Mouse (Mus musculus): ENCODE measurements around the gene Trappc5.

Trappc5 gene

DNA sequence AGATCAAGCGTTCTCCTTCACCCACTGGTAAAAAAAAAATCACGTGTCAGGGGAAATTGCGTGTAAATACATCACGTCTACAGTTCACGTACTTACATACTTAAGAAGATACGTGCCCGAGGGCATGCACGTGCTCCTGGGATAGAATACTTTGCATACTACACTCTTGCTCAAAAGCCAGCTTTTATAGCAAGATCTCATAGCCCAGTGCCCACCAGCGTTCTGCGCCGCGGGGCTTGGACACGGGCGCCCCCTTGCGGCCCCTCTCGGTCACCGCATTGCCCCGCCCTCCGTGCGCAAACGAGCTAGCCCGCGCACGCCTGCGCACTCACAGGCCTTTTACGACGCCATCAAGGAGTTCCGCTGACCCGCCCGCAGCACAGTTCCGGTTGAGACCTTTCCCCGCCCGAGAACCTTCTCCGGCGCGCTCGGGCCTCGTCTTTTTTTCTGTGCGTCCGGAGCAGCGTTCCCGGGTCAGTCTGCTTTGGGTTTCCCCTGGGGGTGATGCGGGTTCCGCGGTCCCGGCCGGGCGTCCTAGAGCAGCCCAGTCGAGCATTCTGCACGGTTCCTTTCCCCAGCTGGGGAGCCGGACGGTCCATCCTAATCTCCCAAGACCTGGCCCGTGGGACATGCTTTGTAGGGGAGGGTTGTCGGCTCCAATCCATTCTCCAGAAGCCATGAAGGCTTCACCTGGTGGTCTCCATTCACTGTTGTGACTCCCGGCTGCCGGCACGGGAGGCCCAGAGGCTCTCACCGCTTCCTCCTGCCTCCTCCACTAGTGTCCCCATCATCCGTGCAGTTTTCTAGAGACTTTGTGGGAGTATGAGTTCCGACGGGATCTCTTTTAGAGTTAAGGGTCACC lies at the start of gene Trappc5:
TSS of gene Trappc5 (plus strand) at position 169 of the 862 bp plus-strand sequence.
- in situ Hi-C loops (cut with MboI, MseI), result loop anchor here (10.0 kb wide), 1 partner anchor 292 kb away; no protein-coding TSS in a partner anchor

DNA sequence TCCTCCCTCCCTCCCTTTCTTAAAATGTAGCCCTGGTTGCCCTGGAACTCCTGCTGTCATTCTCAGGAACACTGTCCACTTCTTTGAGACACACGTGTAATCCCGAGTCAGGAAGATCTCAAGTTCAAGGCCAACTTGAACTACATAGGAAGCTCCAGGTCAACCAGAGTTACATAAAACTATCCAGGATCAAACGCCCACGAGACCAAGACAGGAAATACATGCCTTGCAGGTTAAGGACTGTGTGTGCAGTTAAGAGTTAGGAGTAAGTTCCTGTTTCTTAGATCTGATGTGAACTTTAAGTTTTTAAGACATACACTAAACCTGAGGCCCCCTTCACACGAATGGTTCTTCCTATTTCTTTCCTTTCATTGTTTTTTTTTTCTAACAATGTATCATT lies 49.1 kb upstream of the Trappc5 start:
- in situ Hi-C loops (cut with MboI, MseI), result loop anchor here (10.0 kb wide), 1 partner anchor 598 kb away; the partner anchor contains the start of gene Lrrc8e

DNA sequence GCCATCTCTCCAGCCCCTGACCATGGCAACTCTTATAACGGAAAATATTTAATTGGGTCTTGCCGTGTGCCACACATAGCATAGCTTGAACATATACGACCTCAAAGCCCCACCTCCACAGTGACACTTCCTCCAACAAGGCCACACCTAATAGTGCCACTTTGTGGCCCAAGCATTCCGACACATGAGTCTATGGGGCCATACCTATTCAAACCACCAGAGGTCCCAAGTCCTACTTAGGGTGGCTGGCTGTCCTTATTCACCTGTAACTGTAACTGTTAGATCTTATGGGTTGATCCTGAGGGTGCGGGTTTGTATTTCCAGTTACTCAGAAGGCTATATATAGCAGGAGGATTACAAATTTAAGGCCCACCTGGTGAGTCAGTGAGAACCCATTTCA lies 48.1 kb upstream of the Trappc5 start:
- in situ Hi-C loops (cut with MboI, MseI), result loop anchor here (10.0 kb wide), 1 partner anchor 597 kb away; the partner anchor contains the start of gene Lrrc8e

DNA sequence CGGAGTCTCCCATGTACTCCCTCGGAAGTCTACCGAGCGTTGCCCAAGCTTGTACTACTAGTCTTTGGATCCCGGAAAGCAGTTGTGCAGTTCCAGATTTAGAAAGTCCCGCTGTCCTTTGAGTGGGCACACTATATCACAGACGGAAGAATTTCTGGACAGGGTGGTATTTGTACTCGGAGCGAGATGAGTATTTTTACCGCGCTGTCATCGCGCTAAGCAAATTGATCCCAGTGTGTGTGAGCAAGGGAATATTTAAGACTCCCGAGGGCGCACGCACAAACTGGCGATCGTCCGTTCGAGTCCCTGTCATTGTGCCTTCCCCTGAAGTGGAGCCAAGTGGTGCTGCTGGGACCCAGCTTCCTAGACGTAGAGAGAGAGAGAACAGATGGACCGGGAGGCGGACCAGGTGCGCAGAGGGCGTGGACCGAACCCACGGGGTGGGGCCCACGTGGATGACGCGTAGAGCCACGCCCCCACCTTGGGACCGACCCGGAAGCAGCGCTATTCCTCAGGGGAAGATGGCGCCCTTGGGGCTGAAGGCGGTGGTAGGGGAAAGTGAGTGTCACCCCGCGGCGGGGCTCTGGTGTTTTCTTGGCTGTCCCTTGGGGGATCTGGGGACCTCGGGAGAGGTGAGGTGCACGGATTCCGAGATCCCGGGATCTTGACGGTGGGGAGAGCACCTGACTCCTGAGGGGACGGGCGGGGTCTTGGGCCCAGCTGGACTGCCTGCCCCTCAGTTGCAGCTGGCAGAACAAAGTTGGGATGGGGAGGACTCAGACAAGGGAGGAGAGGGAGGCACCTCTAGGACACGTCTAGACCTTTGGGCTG lies 45.2 kb upstream of the Trappc5 start, which contains the start of gene Stxbp2:
TSS of gene Stxbp2 (plus strand) at position 309 of the 831 bp plus-strand sequence.
- in situ Hi-C loops (cut with MboI, MseI), result loop anchor here (5.0 kb wide), 1 partner anchor 41 kb away; the partner anchor contains the start of gene Fcor

DNA sequence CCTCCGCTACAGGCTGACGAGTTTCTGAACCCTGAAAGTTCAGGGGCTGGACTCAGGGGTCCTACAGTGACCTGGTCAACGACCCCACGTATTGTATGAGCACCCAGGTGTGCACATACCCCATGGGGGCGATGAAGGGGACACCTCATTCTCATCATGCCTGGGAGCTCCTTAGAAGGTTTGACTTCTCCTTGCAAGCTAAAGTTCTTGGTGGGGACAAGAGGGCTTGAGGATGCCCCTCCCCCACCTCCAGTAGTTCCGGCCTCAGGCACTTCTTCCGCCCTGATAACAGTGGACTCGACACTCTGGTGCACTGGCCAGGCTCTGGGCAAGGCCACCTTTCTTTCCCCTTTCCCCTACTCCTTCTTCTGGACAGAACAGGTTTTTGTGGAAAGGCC lies 44.6 kb upstream of the Trappc5 start:
- in situ Hi-C loops (cut with MboI, MseI), result loop anchor here (5.0 kb wide), 1 partner anchor 41 kb away; the partner anchor contains the start of gene Fcor

DNA sequence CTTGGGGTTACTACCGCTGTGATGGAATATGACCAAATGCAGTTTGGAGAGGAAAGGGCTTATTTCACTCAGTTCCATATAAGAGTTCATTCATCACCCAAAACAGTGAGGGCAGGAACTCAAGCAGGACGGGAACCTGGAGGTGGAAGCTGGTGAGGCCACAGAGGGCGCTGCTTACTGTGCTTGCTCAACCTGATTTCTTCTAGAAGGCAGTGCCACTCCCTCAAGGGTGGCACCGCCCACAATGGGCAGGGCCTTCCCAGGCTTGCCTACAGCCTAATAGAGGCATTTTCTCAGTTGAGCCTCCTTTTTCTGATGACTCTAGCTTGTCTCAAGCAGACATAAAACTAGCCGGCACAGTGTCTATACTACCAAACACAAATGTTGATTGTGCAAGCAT lies 30.3 kb upstream of the Trappc5 start:
- in situ Hi-C loops (cut with MboI, MseI), result no loop called here

DNA sequence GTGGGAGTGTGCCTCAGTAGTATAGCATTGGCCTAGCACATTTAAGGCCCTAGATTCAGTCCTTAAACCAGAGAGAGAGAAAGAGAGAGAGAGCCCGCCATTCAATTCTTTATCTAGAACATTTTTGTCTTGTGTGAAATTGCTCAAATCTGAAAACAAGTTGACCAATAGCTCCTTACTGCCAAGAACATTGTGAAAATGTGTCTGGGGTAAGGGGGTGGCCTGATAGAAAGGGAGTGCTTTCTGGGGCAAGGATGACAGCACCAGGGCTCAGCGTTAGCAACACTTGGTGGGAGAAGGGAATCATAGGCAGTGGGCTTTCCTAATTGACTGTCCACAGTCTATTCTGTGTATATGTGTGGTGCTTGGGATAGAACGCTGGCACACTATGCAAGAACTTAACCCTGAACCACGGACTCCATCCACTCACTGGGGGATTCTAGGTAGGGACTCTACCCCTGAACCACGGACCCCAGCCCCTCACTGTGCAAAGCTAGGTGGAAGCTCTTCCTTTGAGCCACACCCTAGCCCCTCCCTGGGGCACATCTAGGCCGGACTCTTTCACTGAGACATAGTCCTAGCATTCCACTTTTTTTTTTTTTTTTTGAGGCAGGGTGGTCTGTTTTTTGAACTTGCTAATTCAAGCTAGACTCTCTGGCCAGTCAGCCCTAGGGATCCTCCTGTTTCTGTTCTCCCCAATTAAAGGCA lies 29.1 kb upstream of the Trappc5 start:
- in situ Hi-C loops (cut with MboI, MseI), result no loop called here

DNA sequence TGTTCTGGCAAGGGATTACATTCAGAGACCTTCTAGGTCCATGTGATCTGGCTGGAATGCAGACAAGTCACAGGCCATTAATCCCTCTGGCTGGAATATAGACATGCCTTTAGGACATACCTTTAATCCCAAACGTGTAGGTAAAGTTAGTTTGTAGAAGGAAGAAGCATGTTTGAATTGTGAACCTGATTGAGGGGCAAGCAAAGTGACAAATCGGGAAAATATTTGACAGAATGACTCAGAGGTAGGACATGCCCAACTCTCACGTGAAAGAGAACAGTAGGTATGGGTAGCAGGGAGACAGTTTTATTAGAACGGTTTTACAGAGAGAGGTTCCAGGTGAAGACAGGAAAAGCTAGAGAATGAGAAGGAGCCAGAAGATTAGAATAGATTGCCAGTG lies 28.5 kb upstream of the Trappc5 start:
- in situ Hi-C loops (cut with MboI, MseI), result no loop called here

DNA sequence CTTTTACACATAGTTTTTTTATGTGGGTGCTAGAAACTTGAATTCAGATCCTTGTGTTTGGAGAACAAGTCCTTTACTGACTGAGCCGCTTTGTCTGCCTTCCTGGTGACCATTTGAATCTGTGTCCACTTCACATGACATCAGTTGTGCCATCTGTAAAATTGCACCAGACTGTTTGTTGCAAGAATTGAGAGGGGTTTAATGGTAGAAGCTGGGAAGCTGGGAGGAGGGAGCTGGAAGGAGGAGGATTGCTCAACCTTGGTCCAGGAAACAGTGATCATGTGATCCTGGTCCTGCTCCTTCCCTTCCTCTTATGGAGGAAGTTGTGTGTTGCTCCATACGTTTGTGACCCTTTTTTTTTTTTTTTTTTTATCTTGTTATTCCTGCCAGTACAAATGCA lies 27.8 kb upstream of the Trappc5 start:
- in situ Hi-C loops (cut with MboI, MseI), result no loop called here

DNA sequence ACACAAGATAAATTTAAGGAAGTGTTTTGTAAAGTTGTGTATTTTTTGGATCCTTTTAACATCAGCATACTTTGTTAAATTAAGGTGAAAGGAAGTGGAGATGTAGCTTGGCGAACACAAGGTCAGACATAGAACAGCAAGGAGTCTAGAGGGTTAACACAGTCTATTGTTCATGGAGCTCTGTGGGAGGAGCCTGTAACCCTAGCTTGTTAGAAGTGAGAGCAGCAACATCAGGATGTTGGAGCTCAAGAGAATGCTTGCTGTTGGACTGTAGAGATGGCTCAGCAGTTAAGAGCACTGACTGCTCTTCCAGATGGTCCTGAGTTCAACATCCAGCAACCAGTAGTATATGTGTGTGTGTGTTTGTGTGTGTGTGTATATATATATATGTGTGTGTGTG lies 27.1 kb upstream of the Trappc5 start:
- in situ Hi-C loops (cut with MboI, MseI), result no loop called here

DNA sequence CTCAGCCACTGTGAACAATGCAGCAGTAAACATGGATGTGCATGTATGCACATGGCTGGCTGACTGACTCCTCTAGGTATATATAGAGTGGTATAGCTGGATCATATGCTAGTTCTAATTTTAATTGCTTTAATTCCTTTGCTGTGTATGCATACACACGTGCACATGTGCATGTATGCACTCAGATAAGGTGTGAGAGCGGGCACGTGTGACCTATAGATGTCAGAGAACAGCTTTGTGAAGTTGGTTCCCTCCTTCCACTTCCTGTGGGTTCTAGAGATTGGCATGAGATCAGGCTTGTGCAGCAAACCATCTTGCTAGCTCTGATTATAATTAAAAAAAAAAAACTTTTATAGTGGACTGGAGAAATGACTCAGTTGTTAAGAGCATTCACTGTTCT lies 23.3 kb upstream of the Trappc5 start:
- in situ Hi-C loops (cut with MboI, MseI), result no loop called here

DNA sequence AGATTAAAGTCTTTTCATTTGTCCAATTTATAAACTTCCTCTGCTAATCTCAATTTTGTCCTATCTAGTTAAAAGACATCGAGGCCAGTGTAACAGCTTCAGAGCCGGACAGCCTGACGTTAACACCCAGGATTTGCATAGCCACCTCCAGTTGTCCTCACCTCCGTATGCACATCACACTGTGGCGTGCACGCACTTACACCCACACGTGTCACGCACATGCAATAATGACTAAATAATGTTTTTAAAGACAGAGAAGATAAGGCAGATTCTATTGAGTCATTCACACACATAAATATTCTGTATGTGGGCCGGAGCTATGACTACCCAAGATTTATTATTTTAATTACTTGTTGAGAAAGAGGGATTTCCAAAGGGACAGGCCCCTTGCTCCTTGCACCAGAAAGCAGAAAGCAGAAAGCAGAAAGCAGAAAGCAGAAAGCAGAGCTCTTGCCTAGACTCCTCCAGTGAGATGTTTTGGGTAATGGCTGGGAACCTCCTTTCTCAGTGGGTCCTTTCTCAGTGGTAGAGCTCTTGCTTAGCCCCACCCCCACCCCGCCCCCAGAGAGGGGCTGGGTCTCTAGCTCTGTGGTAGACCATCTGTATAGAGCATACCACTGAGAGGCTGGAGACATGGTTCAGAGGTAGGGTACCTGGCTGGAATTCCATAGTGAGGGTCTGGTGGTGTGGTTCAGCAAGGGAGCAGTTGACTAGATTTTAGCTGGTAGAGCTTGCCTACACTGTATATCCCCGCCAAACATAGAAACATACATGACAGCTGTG lies 21.2 kb upstream of the Trappc5 start:
- in situ Hi-C loops (cut with MboI, MseI), result no loop called here

DNA sequence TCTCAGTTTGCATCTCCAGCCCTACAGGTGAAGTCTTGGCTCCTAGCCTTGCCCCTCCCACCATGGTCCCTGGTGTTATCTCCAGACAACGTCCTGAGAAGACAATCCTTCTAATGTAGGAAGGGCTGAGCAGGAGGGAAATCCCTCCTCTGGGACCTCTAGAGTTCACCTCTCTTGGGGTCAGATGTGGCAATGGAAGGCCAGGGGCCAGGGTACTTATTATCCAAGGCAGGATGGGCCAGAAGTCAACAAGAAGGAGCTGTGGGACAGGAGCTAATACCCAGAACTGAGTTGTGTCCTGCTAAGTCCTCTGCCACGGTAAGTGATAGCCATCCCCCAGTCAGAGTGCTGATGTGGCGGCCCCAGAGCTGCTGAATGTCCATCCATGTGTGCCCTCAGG lies 20.6 kb upstream of the Trappc5 start, which contains the start of gene Retn:
TSS of gene Retn (plus strand) at position 245 of the 400 bp plus-strand sequence.
- in situ Hi-C loops (cut with MboI, MseI), result no loop called here

DNA sequence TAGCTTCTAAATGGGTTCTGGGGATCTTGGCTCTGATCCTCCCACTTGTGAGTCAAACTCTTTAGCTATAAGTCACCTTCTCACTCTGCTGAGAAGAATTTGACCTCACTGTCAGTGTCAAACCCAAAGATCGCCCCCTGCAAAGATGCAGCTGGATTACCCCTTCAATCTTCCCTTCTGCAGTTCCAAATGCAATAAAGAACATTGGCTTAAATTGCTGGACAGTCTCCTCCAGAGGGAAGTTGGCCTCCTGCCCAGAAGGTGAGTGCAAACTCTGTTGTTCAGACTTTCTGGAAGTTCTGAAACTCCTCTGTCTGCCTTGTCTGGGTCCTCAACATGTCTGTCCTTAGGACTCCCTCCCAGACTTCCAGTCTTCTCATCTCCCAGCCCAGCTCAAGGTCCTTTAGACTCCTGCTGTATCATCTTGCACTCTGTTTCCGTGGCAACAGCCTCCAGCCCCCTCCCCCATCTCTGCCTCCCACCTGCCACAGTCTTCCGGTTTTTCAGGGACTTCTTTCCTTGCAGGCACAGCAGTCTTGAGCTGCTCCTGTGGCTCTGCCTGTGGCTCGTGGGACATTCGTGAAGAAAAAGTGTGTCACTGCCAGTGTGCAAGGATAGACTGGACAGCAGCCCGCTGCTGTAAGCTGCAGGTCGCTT lies 19.2 kb upstream of the Trappc5 start:
- in situ Hi-C loops (cut with MboI, MseI), result no loop called here

DNA sequence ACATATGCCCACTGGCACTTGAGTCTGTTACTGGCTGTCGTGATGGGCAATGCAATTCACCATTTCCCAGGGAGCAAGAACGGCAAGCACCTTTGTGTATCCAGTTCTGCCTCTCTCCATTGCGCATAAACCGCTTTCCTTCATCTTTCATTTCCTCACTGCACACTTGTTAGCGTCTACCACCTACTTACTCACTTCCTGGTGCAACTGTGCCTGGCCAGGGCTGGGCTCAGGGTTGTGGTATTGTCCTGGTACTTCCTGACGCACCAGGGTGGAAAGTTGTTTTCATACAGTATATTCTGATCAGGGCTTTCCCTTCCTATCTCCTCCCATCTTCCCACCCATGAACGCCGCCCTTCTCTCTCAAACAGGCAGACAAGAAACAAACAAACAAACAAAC lies 15.2 kb upstream of the Trappc5 start:
- in situ Hi-C loops (cut with MboI, MseI), result no loop called here

DNA sequence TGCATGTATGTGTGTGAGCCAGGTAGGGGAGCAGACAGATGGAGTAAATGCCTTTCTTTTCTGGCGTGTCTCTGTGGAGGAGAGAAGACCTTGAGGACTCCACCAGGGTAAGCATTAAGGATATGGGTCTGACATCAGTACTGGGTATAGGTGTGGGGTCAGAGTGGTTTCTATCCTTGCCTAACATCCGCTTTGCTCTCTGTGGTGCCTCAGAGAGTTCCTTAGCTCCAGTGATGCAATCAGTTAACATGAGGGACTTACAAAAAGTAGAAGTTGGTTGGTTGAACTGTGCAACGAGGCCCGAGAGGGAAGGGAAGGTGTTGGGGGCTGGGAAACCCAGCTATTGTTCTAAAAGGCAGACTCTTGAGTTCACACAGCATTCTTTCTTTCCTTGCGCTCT lies 11.7 kb upstream of the Trappc5 start:
- in situ Hi-C loops (cut with MboI, MseI), result no loop called here

DNA sequence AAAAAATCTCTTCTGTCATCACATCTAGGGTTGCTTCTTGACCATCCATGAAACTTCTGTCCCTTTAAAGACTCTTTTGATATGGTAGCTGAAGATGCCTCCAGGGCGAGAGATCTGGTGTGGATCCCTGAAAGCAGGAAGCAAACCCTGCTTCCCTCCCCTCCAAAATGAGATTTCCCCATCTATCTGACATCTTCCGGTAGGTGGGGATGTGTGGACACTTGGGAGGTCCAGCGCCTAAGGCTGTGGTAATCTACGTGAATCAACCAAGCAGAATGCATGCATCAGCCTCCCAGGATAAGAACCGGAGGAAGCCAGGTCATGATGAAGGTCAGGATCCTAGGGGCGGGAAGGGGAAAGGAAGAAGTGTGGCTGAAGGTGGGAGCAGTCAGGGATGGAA lies 10.6 kb upstream of the Trappc5 start, which contains the start of gene Mcemp1:
TSS of gene Mcemp1 (plus strand) at position 248 of the 400 bp plus-strand sequence.
- in situ Hi-C loops (cut with MboI, MseI), result no loop called here

DNA sequence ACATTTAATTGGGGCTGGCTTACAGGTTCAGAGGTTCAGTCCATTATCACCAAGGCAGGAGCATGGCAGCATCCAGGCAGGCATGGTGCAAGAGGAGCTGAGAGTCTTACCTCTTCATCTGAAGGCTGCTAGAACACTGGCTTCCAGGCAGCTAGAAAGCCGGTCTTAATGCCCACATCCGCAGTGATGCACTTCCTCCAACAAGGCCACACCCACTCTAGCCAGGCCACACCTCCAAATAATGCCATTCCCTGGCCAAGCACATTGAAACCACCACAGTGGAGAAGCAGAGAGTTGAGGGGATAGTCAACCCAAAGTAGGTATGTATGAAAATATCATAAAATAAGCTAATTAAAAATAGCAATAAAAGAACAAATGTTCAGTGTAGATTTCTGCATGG lies 5.7 kb upstream of the Trappc5 start:
- in situ Hi-C loops (cut with MboI, MseI), result loop anchor here (5.0 to 10.0 kb wide), 3 partner anchors 38 to 286 kb away; partner anchors contain the start of genes Pex11g and Stxbp2

DNA sequence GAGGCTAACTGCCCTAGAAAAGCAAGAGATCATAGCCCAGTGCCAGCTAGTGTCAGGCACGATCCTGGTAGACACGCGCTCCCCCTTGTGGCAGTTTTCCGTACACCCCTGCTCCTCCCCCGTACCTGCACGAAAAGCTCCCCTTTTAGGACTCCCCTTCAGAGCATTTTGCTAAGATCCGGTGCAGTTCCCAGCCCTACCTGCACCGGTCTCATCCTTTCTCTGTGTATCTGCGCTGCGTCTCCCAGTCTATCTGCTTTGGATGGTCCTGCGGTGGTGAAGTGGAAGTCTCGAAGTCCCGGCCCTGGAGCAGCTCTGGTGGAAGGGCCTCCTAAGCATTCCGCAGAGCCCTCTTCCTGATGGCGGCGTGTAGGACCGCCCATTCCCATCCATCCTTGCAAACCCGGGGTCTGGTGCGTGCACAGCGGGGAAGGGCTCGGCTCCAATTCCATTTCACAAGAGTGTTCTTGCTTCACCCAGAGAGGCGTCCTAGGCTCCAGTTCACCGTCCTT lies 4.1 kb upstream of the Trappc5 start, which contains the start of gene Fcor:
TSS of gene Fcor (minus strand) at position 383 of the 512 bp plus-strand sequence.
- in situ Hi-C loops (cut with MboI, MseI), result loop anchor here (5.0 to 10.0 kb wide), 3 partner anchors 40 to 287 kb away; partner anchors contain the start of genes Pex11g and Stxbp2

Data from T-helper 1 cell (primary cell).